Mouse (Mus musculus): Measurements from ENCODE around the gene Atg9b. TPM values are rescaled to one million over a fixed set of nuclear protein-coding genes. Genes with fewer than 3 reads are reported as not detected.

Atg9b gene
- total RNA-seq, 1 experiment from 2014 or later = not detected

- ATAC-seq (replicated peaks; ENCODE audit: insufficient number of reproducible peaks, low FRiP score, low TSS enrichment, poor library complexity, severe bottlenecking) = no peak
These were observed 54.1 kb downstream of the Atg9b start for GRCm38 (mm10) chr5:24337821-24338220.

DNA sequence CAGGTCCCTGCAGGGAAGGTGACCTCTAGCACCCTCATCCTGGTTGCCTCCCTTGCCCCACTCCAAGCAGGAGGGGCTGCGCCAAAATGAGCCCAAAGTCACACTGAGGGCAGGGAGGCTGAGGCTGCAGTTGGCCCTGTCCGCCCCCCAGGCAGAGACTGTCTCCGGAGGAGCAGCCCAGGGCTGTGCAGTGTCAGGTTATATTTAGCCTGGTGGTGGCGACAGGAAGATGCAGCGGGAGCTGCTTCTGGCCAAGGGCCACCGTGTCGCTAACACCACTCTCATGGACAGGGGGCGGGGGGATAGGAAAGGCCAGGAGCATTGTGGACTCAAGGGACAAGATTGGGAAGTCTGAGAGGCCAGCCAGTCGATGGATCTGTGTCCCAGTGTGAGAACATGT, 54.6 kb downstream of the Atg9b start:
- no peak for ATAC-seq (replicated peaks; ENCODE audit: insufficient number of reproducible peaks, low FRiP score, low TSS enrichment, poor library complexity, severe bottlenecking)

DNA sequence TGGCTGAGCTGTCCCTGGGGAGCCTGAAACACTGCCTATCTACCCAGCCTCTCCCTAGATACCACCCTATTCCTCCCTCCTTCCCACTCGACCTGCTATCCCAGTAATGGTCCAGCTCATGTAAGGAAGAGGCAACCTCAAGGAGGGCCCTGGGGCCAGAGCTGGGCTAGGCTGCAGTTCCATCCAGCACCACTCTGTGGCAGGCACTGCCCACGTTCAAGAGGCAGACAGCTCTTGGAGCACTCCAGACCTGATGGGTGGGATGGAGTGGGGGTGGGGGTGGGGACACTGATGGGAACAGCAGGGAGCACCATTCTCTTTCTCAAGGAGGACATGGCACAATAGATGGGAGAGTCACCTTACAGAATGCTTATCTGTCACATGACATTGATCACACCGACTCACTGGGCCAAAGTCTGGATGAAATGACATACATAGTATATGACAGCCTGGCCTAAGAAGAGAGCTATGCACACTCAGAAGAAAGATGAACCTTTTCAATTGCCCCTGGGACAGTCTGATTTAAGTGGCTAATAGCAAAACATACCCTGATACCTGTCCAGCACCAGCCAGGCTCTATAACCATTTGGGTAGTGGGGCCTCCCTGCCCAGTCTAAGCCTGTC, 55.9 kb downstream of the Atg9b start:
- no peak for ATAC-seq (replicated peaks; ENCODE audit: insufficient number of reproducible peaks, low FRiP score, low TSS enrichment, poor library complexity, severe bottlenecking)

DNA sequence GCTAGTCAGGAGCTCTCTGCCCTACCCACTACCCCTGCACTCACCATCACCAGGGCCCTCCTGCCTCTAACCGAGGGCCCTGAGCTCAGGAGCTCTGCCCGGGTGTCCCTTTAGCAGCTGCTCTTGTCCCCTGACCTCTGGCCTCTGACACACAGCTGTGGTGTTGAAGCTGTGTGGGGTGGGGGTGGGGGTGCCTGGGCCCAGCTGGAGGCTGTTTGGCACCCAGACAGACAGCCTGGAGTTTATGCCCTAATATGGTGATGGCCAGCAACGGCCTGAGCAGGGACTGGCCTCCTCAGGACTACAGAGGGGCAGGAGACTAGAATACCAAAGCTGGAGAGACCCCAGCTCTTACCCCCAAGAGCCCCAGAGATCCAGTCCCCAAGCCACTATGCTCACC, 57.2 kb downstream of the Atg9b start:
- ATAC-seq (replicated peaks; ENCODE audit: insufficient number of reproducible peaks, low FRiP score, low TSS enrichment, poor library complexity, severe bottlenecking) = no peak

Other genes with a start within 250 kb of the Atg9b start
- gene Nupl2, start 227.2 kb downstream of the Atg9b start, total RNA-seq (2017) = 3.9 to 11.1 TPM (median 5.7 TPM) in 3 replicates
- 0.53 TPM in 1 of 3 replicates, not detected in the others for gene Kcnh2, start 40.5 kb downstream of the Atg9b start, total RNA-seq (2017)
- gene Nos3, start 27.3 kb downstream of the Atg9b start, total RNA-seq (2017) = 0.29 TPM in 1 of 3 replicates, not detected in the others
- 4.5 to 7.6 TPM (median 5.2 TPM) in 3 replicates for gene Abcb8, start 1.5 kb upstream of the Atg9b start, total RNA-seq (2017)
- not detected in 3 replicates for gene Asic3, start 21.2 kb upstream of the Atg9b start, total RNA-seq (2017)
- 19.3 to 30.9 TPM (median 26.0 TPM) in 3 replicates for gene Cdk5, start 31.4 kb upstream of the Atg9b start, total RNA-seq (2017)
- gene Slc4a2, start 31.7 kb upstream of the Atg9b start, total RNA-seq (2017) = 20.1 to 60.8 TPM (median 32.2 TPM) in 3 replicates
- 17.1 to 27.5 TPM (median 26.9 TPM) in 3 replicates for gene Fastk, start 53.1 kb upstream of the Atg9b start, total RNA-seq (2017)
- 11.8 to 33.4 TPM (median 26.8 TPM) in 3 replicates for gene Tmub1, start 55.7 kb upstream of the Atg9b start, total RNA-seq (2017)
- gene Agap3, start 60.0 kb upstream of the Atg9b start, total RNA-seq (2017) = 30.5 to 41.8 TPM (median 34.6 TPM) in 3 replicates
- gene Gbx1, start 135.1 kb upstream of the Atg9b start, total RNA-seq (2017) = not detected in 3 replicates
- gene Asb10, start 148.8 kb upstream of the Atg9b start, total RNA-seq (2017) = not detected in 3 replicates
- gene 4931409K22Rik, start 164.7 kb upstream of the Atg9b start, total RNA-seq (2017) = not detected in 3 replicates
- gene Abcf2, start 185.3 kb upstream of the Atg9b start, total RNA-seq (2017) = 33.8 to 45.3 TPM (median 42.1 TPM) in 3 replicates
- 13.2 to 33.8 TPM (median 15.2 TPM) in 3 replicates for gene Chpf2, start 194.6 kb upstream of the Atg9b start, total RNA-seq (2017)
- gene Smarcd3, start 232.3 kb upstream of the Atg9b start, total RNA-seq (2017) = 1.3 to 8.1 TPM (median 3.0 TPM) in 3 replicates

All from monocyte, adult 5-6 weeks (primary cell).